Mouse (Mus musculus) gastrocnemius, postnatal 4 days (tissue): ENCODE data around the gene Spata2. TPM values are rescaled to one million over a fixed set of nuclear protein-coding genes. Genes with fewer than 3 reads are reported as not detected.

Source experiments
- DNase-seq, 2 experiments: peaks; one replicate each; pipeline ENCODE4 v3.0.0; 2021 to 2022; ENCODE audit warnings: low spot score in 2 of 2, mixed read lengths in 2 of 2
- long read RNA-seq, 2 experiments: library from polyadenylated mRNA; stranded (forward); transcript quantifications; one replicate each; pipeline ENCODE4 v2.0.0; 2021
- total RNA-seq, 2 experiments: library from RNA; stranded (reverse); gene quantifications; 2 replicates each; pipeline ENCODE4 v1.2.3; 2021

The Spata2 gene
- 10 to 100 TPM; 16.2 to 19.5 TPM for total RNA-seq
- long read RNA-seq, experiment 1, full-length matches to known transcripts: 2 of 2 reads
- long read RNA-seq, experiment 1, partial matches to known transcripts: 0 of 2 reads
- long read RNA-seq, experiment 1, other reads (novel, unspliced or antisense): 0 of 2 reads
- long read RNA-seq, experiment 2, full-length matches to known transcripts: 2 of 2 reads
- long read RNA-seq, experiment 2, partial matches to known transcripts: 0 of 2 reads
- long read RNA-seq, experiment 2, other reads (novel, unspliced or antisense): 0 of 2 reads

DNA sequence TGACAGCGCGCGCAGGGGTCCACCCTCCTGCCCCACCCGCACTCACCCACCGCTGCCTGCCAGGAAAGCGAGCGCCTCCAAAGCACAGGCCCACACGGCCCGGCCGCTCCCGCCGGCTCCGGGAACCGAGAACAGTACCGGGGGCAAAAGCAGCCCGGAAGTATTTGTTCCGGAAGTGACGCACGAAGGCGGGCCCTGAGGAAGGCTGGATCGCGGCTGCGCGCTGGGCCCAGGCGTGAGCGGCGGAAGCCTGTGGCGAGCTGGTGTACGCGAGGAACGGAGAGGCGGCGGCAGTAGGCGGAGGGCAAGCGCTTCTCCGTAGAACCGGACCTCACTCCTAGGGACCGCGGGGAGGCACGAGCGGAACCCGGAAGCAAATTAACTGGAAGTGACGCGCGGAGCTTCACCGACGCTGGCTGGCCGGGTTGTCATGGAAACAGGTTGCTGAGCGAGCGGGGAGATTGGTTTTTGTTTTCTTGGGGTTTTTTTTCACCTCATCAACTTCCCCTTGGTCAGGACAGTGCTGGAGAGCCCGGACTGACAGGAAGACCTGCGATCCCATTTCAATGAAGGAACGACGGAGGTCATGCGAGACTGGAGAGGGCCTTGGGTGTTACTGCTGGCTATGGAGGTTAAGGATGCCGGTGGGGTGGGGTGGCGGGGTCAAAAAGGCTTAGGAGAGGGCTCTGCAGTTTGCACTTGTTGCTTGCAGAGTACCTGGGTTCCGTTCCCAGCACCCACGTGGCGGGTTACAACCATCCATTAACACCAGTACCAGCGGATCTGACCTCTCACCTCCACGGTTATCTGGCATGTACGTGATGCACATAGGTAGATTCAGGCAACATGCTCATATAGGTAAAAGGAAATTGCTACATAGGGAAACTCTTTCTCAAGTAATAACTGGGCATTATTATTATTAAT lies at the start of gene Spata2:
Gene Spata2 (minus strand): TSS at position 175 of the 924 bp plus-strand sequence.
- DNase-seq: peak; percentile 78 to 92

DNA sequence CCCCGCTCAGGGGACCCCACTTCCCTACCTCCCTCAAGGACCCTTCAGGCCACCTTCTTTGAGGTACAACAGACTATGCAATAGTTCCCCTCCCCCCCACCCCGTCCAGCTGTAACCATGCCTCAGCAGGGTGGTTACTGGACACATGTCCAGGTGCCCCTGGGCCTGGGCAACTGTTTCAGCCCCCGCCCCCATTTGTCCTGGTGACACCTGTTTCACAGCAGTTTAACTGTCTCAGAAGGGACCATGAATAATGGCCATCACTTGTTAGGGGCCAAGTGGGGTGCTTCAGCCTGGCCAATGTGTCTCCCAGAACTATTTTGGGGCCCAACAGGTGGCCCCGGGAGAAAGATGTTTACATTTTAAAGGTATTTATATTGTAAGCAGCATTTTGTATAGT lies 49.7 kb upstream of the Spata2 start:
- DNase-seq: no peak

DNA sequence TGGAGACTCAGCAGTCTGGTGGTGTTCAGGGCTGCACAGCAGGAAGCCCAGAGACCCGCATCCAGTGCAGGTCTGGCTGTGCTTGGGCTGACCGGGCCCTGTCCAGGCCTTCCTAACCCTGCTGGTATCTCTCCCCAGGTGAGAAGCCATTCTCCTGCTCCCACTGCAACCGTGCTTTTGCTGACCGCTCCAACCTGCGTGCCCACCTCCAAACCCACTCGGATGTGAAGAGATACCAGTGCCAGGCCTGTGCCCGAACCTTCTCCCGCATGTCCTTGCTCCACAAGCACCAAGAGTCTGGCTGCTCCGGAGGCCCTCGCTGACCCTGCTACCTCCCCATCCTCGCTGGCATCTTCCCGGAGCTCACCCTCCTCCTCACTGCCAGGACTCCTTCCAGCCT lies 49.1 kb upstream of the Spata2 start:
- DNase-seq: no peak

- DNase-seq: no peak
These were observed 48.6 kb upstream of the Spata2 start for GRCm38 (mm10) chr2:167541324-167541723.

DNA sequence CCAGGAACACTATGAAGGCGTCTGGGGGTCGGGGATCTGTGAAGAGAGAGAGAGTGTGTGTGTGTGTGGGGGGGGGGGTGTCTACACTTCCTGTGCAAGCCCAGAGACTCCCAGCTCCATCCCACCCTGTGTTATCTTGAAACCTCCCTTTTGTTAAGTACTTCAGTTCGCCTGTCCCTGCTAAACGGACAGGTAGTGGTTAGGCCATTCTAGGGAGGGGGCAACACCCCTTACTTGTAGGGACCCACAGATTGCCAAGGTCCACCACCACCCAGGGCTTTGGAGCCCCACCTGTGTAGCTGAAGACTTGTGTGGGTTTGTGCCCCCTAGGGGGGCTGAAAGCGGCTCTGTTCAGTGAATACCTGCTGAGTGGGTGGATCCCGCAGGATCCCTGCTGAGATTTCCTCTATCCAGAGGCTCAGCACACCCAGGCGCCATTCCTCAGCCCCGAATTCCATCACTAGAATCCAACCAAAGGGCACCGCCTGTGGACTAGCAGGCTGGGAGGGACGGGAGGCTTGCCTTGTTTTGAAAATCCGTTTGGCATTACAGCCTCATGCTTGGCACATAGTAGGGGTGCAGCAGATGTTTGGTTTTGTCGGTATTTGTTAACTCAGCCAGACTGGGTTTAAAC lies 47.9 kb upstream of the Spata2 start:
- DNase-seq: no peak

DNA sequence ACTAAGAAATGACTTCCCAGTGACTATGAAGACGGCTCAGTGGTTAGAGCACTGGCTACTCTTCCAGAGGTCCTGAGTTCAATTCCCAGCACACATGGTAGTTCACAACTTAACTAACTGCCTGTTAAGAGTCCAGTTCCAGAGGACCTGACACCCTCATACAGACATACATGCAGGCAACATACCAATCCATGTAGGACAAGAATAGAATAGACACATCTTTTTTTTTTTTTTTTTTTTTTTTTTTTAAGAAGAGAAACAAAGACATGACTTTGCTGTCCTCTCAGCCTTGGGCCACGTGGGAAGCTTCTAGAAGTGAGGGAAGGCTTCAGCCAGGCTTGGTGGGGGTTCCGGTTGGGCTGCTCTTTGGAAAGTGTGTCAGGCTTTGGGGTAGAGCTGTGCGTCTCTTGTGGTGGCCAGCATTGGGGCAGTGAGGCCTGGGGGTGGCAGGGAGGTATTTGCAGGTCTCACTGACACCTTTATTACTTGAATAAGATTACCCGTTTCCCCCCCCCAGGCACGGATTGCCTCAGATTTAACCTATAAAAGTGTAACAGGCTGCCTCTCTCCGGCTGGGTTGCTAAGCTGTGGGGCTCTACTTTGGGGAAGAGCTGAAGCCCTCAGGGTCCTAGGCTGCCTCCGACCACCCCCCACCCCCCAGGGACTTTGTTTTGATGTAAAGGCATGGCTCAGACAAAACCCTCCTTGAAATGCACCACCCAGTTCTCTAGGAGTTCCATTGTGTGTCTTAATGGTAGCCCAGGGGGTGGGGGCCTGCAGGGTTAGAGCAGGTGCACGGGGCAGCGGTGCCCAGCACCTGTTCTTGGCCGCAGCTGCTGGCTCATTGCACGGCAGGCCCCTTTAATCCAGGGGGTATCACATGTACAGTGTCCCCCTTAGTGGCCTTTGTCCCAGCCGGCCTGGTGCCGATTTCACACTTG lies 47.1 kb upstream of the Spata2 start:
- peak in 1 of 2 experiments; percentile 45 for DNase-seq

DNA sequence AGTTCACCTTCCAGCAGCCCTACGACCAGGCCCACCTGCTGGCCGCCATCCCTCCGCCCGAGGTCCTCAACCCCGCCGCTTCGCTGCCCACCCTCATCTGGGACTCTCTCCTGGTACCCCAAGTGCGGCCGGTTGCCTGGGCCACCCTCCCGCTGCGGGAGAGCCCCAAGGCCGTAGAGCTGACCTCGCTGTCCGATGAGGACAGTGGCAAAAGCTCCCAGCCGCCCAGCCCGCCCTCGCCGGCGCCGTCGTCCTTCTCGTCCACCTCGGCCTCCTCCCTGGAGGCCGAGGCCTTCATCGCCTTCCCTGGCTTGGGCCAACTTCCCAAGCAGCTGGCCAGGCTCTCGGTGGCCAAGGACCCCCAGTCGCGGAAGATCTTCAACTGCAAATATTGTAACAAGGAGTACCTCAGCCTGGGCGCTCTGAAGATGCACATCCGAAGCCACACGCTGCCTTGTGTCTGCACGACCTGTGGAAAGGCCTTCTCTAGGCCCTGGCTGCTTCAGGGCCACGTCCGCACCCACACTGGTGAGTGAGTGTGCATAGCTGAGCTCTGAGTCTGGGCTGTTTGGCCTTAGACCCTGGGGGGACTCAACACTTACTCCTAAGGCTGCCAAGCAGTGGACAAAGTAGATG lies 46.1 kb upstream of the Spata2 start:
- DNase-seq: peak in 1 of 2 experiments; percentile 40

- DNase-seq: peak; percentile 95 to 96
These were observed 45.0 kb upstream of the Spata2 start, which contains the start of gene Snai1 for GRCm38 (mm10) chr2:167537476-167538297. Gene Snai1 (plus strand): TSS chr2:167538195.

GRCm38 (mm10) chr2:167536320-167536945 lies 43.7 kb upstream of the Spata2 start:
- no peak for DNase-seq

GRCm38 (mm10) chr2:167533880-167534279 lies 41.2 kb upstream of the Spata2 start:
- no peak for DNase-seq

DNA sequence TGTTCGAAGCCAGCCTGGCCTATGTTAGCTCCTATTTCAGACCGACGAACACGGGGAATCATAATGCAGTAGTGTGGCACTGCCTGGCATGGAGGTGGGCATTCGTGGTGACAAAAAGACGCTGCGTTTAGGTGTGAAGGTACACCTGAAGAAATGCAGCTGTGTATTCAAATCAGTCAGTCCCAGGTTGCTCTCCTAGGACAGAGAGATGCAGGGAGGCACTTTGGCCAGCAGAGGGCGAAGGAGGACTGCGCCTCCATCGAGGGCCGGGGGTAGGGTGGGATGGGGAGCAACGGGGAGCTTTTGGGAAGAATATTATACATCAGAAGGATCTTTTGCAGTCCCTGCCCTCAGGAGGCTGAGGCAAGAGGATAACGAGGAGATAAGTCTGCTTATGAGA lies 39.4 kb upstream of the Spata2 start:
- DNase-seq: no peak

DNA sequence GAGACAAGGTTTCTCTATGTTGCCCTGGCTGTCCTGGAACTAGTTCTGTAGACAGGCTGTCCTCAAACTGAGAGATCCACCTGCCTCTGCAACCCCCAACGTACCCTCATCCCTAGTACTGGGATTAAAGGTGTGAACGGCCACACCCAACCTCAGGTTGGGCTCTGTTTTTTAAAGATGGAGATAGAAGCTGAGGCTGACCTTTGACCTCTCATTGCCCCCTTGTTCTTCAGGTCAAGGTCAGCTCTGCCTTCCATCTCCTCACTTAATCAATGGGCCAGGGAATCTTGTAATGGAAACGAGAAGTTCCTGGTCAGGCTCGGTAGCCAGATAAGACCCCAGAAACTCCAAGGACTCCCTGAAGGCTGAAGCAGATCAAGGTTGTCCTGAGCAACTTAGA lies 37.8 kb upstream of the Spata2 start:
- no peak for DNase-seq

DNA sequence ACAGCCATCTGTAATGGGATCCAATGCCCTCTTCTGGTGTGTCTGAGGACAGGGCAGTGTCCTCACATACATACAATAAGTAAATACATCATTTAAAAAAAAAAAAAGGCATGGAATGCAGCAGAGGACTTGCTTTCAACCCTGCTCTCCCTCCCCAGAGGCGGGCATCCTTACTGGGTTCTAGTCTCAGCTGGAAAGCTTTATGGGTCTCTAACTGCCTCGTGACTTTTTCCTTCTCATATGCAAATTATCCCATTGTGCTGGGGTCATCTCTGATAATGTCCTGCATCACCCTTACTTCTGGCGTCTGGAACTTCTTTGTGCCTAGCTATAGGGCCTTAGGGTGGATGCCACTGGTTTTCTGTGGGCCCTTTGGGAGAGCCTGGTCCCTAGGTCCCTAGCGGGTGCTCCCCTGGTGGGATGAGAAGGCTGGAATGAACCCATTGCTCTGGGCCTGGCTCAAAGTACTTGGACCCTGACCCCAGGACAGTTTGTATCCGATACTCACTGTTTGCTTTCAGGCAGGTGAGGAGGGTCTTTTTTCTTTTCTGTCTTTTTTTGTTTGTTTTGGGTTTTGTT lies 37.3 kb upstream of the Spata2 start:
- DNase-seq: no peak

DNA sequence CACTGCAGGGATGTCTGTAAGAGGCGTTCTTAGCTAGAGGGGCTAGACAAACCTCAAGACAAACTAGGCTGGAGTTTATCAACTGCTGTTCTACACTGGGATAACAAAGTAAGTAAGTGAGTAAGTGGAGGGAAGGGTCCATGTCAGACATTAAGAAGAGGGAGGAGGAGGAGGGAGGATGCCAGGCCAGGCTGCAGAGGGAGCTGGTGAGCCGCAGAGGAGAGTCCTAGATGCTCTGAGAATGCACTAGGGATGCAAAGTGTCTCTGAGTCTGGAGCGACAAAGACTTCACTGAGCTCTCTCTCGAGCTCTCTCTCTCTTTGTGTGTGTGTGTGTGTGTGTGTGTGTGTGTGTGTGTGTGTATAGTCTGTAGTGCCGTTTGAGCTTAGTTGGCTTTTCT lies 35.6 kb upstream of the Spata2 start:
- no peak for DNase-seq

GRCm38 (mm10) chr2:167519606-167520252 lies 27.0 kb upstream of the Spata2 start:
- DNase-seq: no peak

DNA sequence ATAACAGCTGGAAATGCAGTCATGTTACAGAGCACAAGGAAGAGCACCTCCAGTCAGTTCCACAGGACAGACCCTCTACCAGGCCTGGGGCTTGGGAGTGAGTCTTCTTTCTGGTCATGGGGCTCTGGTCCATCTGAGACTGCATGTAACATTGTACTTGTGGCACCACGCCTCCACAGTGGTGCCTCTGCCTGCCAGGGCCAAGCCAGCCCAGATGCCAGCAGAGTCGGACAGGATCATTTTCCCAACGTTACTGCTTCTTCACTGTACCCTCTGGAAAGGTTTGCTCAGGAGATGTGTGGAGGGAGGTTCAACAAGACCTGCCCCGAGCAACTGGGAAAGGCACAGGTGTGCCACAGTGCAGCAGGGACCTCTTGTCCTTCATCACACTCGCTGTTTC lies 23.0 kb upstream of the Spata2 start:
- no peak for DNase-seq

GRCm38 (mm10) chr2:167514641-167515040 lies 22.0 kb upstream of the Spata2 start:
- DNase-seq: no peak

DNA sequence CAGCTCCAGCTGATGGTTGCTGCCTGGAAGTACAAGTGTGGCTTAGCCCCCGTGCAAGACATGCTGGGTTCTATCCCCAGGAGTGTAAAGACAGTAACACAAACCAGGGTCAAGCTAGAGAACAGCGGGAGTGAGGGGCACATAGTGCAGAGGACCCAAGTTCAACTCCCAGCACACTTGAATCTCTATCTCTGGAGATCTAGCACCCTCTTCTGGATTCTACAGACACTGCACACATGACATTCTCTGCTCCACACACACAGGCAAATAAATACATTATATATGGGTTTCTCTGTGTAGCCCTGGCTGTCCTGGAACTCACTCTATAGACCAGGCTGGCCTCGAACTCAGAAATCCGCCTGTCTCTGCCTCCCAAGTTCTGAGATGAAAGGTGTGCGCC lies 20.3 kb upstream of the Spata2 start:
- DNase-seq: no peak
